Mouse (Mus musculus) ovary, postnatal 36 days (tissue): ENCODE data around the gene Atp13a4.
A peak's percentile ranks its signal among the peaks of the same experiment; 100 is the strongest.

Source experiments
- DNase-seq: peaks from one replicate; pipeline ENCODE4 v3.0.0; 2022; ENCODE audit warnings: low spot score, mixed read lengths

Atp13a4 gene

GRCm38 (mm10) chr16:29480396-29480795 is 64.3 kb downstream of the Atp13a4 start:
- DNase-seq, result no peak

DNA sequence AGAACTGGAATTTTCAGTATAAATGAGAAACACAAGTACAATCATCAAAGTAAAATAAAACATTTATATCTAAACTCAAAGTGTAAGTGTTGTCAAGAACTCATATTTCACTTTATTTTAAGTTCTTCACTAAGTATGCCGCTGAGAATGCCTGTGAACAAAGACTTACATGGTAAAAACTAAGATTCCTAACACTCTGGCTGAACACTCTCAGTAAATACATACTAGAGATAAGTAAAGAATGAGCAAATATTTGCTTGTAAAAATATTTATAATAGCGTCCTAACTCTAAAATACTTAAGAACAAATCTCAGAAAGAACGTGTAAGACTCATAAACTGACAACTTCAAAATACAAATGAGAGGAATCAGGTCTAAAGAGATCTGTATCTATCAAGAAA is 80.9 kb downstream of the Atp13a4 start:
- DNase-seq, result no peak

- no peak for DNase-seq
Measured at GRCm38 (mm10) chr16:29459331-29459730, 85.3 kb downstream of the Atp13a4 start.

GRCm38 (mm10) chr16:29456851-29457250 is 87.8 kb downstream of the Atp13a4 start:
- no peak for DNase-seq

DNA sequence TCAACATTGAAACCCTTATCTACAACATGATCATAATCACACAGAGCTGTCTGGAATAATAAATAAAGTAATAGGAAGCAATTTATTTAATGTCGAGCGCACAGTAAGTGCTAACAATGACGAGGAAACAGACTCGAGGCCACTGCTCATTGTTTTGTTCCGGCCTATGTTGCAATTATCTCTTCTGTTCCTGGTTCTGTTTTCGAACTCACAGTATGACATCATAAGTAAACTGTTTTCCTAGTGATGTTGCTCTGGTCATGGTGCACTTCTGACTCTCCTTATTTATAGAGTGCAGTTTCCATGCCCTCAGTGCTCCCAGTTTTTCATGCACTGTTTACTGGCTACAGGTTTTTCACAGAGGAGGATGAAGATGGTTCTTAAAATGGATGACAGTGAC is 91.4 kb downstream of the Atp13a4 start:
- no peak for DNase-seq

GRCm38 (mm10) chr16:29451706-29452105 is 93.0 kb downstream of the Atp13a4 start:
- DNase-seq, result peak; percentile 13

- DNase-seq, result no peak
Measured at GRCm38 (mm10) chr16:29442126-29442525, 102.5 kb downstream of the Atp13a4 start.

- no peak for DNase-seq
Measured at GRCm38 (mm10) chr16:29441405-29441985, 103.2 kb downstream of the Atp13a4 start.

DNA sequence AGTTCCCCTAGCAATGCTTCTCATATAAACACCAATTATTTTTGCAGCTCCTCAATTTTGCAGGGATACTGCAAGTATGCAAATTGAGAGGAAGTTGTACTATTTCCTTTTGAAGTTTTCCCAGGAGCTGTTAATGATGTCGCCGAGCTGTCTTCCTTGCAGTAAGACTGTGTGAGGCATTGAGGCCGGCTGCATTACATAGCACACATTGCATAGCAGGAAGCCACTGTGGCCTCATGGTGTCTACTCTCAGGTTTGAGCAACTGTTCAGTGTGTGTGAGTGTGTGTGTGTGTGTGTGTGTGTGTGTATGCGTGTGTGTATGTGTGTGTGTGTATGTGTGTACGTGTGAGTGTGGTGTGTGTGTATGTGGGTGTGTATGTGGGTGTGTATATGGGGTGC is 106.6 kb downstream of the Atp13a4 start:
- no peak for DNase-seq

DNA sequence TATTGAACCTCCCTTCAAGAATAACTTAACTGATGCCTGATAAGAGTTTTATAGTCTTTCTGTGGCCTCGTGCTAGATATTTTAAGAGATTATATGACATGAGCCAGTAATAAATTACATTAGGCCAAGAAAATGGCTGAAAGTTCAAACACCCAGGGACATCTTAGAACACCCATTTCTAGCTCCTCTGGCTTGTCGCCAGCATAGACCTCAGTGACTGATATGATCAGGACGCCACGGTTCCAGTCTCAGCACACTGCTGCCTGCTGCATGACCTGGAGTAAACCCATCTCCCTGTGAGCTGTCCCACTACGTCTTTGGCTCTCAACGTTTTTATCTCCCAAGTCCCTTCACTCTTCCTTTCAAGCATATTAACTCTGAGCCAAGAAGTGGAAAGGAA is 108.9 kb downstream of the Atp13a4 start:
- DNase-seq, result no peak

GRCm38 (mm10) chr16:29434712-29435111 is 110.0 kb downstream of the Atp13a4 start:
- DNase-seq, result peak; percentile 13

DNA sequence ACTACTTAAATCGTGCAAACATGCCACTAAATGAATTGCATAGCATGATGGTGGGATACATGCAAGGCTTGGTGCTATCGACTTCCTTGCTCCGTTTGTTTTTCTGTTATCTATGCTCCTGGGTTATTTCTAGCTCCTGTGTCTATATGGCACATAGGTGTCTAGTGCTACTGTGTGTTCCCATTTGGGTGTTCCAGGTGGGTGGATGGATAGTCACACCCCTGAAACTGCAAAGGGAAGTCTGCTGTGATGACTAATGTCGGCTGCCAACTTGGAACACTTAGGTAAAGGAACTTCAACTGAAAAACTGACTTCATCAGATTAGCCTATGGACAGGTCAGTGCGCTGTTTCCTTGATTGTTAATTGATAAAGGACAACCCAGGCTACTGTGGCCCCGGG is 129.8 kb downstream of the Atp13a4 start:
- DNase-seq, result no peak

GRCm38 (mm10) chr16:29407319-29407718 is 137.3 kb downstream of the Atp13a4 start:
- DNase-seq, result no peak

GRCm38 (mm10) chr16:29399079-29399478 is 145.6 kb downstream of the Atp13a4 start:
- DNase-seq, result peak; percentile 7

DNA sequence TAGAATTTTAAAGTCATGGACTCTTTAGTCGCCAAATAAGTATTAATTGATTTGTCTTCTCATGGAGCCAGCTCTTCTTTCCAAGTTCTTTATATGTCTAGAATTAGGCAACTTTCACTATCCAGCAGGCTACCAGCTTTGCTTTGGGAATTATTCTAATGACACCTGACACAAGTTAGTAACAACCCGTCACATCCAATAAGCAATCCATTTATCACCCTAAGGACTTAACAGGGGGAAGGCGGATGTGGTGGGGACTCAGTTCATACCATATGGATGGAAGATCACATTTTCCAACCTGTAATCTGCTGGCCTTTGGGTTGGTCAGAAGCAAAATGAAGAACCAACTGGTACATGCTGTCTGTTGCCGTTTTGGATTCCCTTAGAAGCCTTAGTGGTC is 159.9 kb downstream of the Atp13a4 start:
- no peak for DNase-seq

- DNase-seq, result no peak
Measured at GRCm38 (mm10) chr16:29378458-29378857, 166.2 kb downstream of the Atp13a4 start, which contains the start of gene Atp13a5. TSS of gene Atp13a5 (minus strand) at chr16:29378732.

DNA sequence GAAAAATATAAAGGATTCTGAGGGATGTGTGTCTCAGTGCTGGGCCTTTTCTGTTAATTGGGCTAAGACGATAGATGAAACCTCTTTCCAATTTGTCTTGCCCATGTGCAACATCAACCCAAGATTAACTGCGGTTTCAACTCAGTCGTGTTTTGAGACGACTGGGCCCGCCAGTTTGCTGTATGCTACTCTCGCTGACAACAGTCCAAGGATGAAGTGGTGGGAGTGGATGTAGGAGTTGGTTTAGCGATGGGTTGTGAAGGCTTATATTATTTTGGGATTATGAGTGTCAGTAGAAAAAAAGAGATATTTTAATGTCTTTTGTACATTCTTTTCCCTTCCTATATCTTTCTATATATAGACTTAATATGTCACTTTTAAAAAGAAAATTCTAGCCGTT is 170.0 kb downstream of the Atp13a4 start:
- no peak for DNase-seq
